Comparison of ENCODE assay signal across 13 mouse cellular contexts in the genomic region with DNA sequence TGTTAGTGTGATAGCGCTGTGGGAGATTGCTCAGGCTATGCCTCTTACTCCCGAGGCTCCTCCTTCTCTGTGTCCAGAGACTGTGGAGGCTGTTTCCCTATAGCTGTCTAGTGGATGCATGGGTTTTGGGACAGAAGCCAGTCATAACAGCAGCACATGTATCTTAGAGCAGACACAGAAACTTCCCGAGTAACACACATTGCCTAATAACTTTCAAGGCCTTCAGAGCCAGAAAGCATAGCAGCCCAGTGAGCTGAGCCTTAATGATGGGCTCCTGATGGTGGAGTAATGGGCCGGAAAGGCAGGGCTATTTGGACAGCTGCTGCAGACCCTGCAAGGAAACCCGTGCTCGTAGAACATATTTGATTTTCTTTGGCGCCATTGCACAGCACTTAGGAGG.
A peak's percentile ranks its signal among the peaks of the same experiment; 100 is the strongest.
DNase-seq lines count a peak whose midpoint lies in the region; ATAC-seq and TF ChIP-seq lines count a peak whose summit lies in the region.
"Had no signal": no experiment of that assay in that cellular context is flagged by ENCODE, and none has a peak within 500 bp of the region (broad histone marks: within the 10 kb centered on the region; RNA-seq: fewer than 3 reads in every experiment).

No protein-coding gene starts in this region.

- H3K4me1 ChIP-seq in hindbrain, embryonic 15.5 days (replicated peaks), result peaks cover 18% of the 10 kb centered on the region; the same call in 1 of the 2 replicates
- 0 out of 2 replicates have a peak, but pooled peaks cover 2% of the 10 kb centered on the region for H3K4me1 ChIP-seq in hindbrain, embryonic 12.5 days

- ATAC-seq in hindbrain, embryonic 15.5 days (ENCODE audit: low FRiP score, low read depth), result peak; percentile 47; the same call in 1 of the 2 replicates
- ATAC-seq in hindbrain, embryonic 12.5 days (ENCODE audit: low FRiP score), result no peak
- no peak for ATAC-seq in megakaryocyte, adult 5-6 weeks (ENCODE audit: poor library complexity, severe bottlenecking)
- ATAC-seq: forebrain, postnatal 0 days had no signal

- WGBS in hindbrain, embryonic 15.5 days, result 54% methylated on average over 7 of the region's 7 CpGs
- 67% methylated on average over 7 of the region's 7 CpGs for WGBS in hindbrain, embryonic 12.5 days

- H3K27me3 ChIP-seq in hindbrain, embryonic 15.5 days, result no peaks in the 10 kb centered on the region
- no peaks in the 10 kb centered on the region for H3K27me3 ChIP-seq in hindbrain, embryonic 12.5 days
- H3K27me3 ChIP-seq: heart, embryonic 15.5 days had no signal

- no peaks in the 10 kb centered on the region for H3K9me3 ChIP-seq in hindbrain, embryonic 15.5 days
- no peaks in the 10 kb centered on the region for H3K9me3 ChIP-seq in hindbrain, embryonic 12.5 days (replicated peaks)
- H3K9me3 ChIP-seq: heart, embryonic 15.5 days had no signal

- H3K4me3 ChIP-seq in hindbrain, embryonic 15.5 days, result no peak overlapping the region
- no peak overlapping the region for H3K4me3 ChIP-seq in hindbrain, embryonic 12.5 days
- H3K4me3 ChIP-seq: heart, embryonic 15.5 days had no signal

- DNase-seq in cerebellum, postnatal 14 days, result peak; percentile 24 to 26
- DNase-seq in cerebellum, postnatal 25 days, result no peak
- peak; percentile 54 for DNase-seq in left cerebral cortex, postnatal 4 days
- no peak for DNase-seq in left cerebral cortex, postnatal 14 days (ENCODE audit: low spot score in 2 of 2)
- peak; percentile 37 for DNase-seq in brain, embryonic 14.5 days (ENCODE audit: low read depth)
- DNase-seq: forebrain, postnatal 0 days; gastrocnemius, postnatal 10 days; liver; spleen, adult 18-20 months had no signal

- H3K36me3 ChIP-seq in hindbrain, embryonic 15.5 days, result no peaks in the 10 kb centered on the region
- no peaks in the 10 kb centered on the region for H3K36me3 ChIP-seq in hindbrain, embryonic 12.5 days
- H3K36me3 ChIP-seq: heart, embryonic 15.5 days had no signal

- H3K9ac ChIP-seq in hindbrain, embryonic 15.5 days, result no peak overlapping the region
- H3K9ac ChIP-seq in hindbrain, embryonic 12.5 days, result no peak overlapping the region
- H3K9ac ChIP-seq: forebrain, postnatal 0 days; heart, embryonic 15.5 days had no signal

- H3K27ac ChIP-seq in hindbrain, embryonic 15.5 days (replicated peaks), result no peak overlapping the region
- H3K27ac ChIP-seq in hindbrain, embryonic 12.5 days, result no peak overlapping the region
- H3K27ac ChIP-seq: heart, embryonic 15.5 days had no signal

- no peak for TF ChIP-seq POLR2A in brain, embryonic 14.5 days (IDR thresholded peaks at IDR 0.05; ENCODE audit: borderline replicate concordance, extremely low read depth, insufficient read depth, insufficient read length, poor library complexity, severe bottlenecking)

- intact Hi-C loops in left cerebral cortex, postnatal 4 days (cut with DNase I), result no loop called here
- intact Hi-C loops in left cerebral cortex, postnatal 14 days (cut with DNase I), result no loop called here

- TF ChIP-seq CTCF in brain, embryonic 14.5 days (IDR thresholded peaks at IDR 0.05; ENCODE audit: borderline replicate concordance, extremely low read depth, insufficient read depth, insufficient read length), result no peak

- H3K4me2 ChIP-seq in hindbrain, embryonic 15.5 days, result no peak overlapping the region
- H3K4me2 ChIP-seq in hindbrain, embryonic 12.5 days (replicated peaks), result no peak overlapping the region
- H3K4me2 ChIP-seq: heart, embryonic 15.5 days had no signal

Comparison
In these comparisons a context has a peak if more than half of its experiments do, and no peak if none do; other contexts are left out.
1. DNase-seq: peak in cerebellum, postnatal 14 days (2 of 2), left cerebral cortex, postnatal 4 days (single experiment) and brain, embryonic 14.5 days (single experiment); none in cerebellum, postnatal 25 days (0 of 2) and left cerebral cortex, postnatal 14 days (0 of 2).